Mouse (Mus musculus) lung, embryonic 15.5 days (tissue): ENCODE measurements around the gene Ttc30a1. TPM values are rescaled to one million over a fixed set of nuclear protein-coding genes. Genes with fewer than 3 reads are reported as not detected.
A peak's percentile ranks its signal among the peaks of the same experiment; 100 is the strongest.
"Not testable (repeated sequence)": the region's sequence is repeated elsewhere in the genome, so short reads cannot be mapped to it uniquely, and the experiment has no call there.

Source experiments
- ATAC-seq: fragments of 200-750 bp; cut with Nextera tagmentation; 2 replicates; pipeline ENCODE4 v1.8.0; 2017; ENCODE audit warnings: moderate number of reproducible peaks, borderline replicate concordance; ENCODE audit not compliant: low FRiP score, low TSS enrichment; ENCODE audit errors: extremely low read depth
- H3K27ac ChIP-seq: fragments of 300-500 bp; sonication (generic); 2 replicates; pipeline ENCODE4 v1.5.1; 2015; ENCODE audit warnings: moderate library complexity, mild to moderate bottlenecking, inconsistent platforms
- H3K27me3 ChIP-seq: fragments of 300-500 bp; sonication (generic); 2 replicates; pipeline ENCODE4 v1.6.1; 2015; ENCODE audit warnings: inconsistent platforms
- H3K36me3 ChIP-seq: fragments of 300-500 bp; sonication (generic); 2 replicates; pipeline ENCODE4 v1.6.1; 2015; ENCODE audit warnings: inconsistent platforms
- H3K4me1 ChIP-seq: fragments of 300-500 bp; sonication (generic); 2 replicates; pipeline ENCODE4 v1.6.1; 2015; ENCODE audit warnings: inconsistent platforms
- H3K4me2 ChIP-seq: fragments of 300-500 bp; sonication (generic); 2 replicates; pipeline ENCODE4 v1.6.1; 2015; ENCODE audit warnings: inconsistent platforms, mild to moderate bottlenecking, moderate library complexity
- H3K4me3 ChIP-seq: fragments of 300-500 bp; sonication (generic); 2 replicates; pipeline ENCODE4 v1.5.1; 2015; ENCODE audit warnings: mild to moderate bottlenecking, inconsistent platforms
- H3K9ac ChIP-seq: fragments of 300-500 bp; sonication (generic); 2 replicates; pipeline ENCODE4 v1.6.1; 2015; ENCODE audit warnings: inconsistent platforms
- H3K9me3 ChIP-seq: fragments of 300-500 bp; sonication (generic); 2 replicates; pipeline ENCODE4 v1.6.1; 2016; ENCODE audit warnings: inconsistent platforms
- WGBS: fragments of 180-500 bp; shearing (Covaris S2); methylation state at CpG from one replicate; pipeline ENCODE4 v1.1.7; 2015; 5-methylcytosine and 5-hydroxymethylcytosine counted together
- polyA plus RNA-seq: library from polyadenylated mRNA; unstranded; fragments of >200 nt; fragmentation: Nextera tagmentation; extraction: Ambion mirVana; gene quantifications from 2 replicates; pipeline ENCODE4 v1.2.1, GENCODE M21; 2015

Gene Ttc30a1
- polyA plus RNA-seq, 1 experiment from 2014 or later: 9.4 TPM

GRCm38 (mm10) chr2:75955709-75956108 is 26.1 kb downstream of the Ttc30a1 start:
- Histone ChIP-seq H3K4me3 (no peak overlapping the region), H3K4me1 (peaks cover 16% of the 10 kb centered on the region), H3K27ac (no peak overlapping the region), H3K9ac (no peak overlapping the region), H3K36me3 (no peaks in the 10 kb centered on the region), H3K27me3 (no peaks in the 10 kb centered on the region), H3K4me2 (no peak overlapping the region), H3K9me3 (no peaks in the 10 kb centered on the region)
- 37% methylated on average over 14 of the region's 14 CpGs for WGBS
- no peak for ATAC-seq

- H3K27ac ChIP-seq: no peak overlapping the region
- no peak overlapping the region for H3K4me2 ChIP-seq
- no peaks in the 10 kb centered on the region for H3K36me3 ChIP-seq
- H3K27me3 ChIP-seq: no peaks in the 10 kb centered on the region
- H3K4me3 ChIP-seq: no peak overlapping the region
- H3K9ac ChIP-seq: no peak overlapping the region
- ATAC-seq: no peak
- no peaks in the 10 kb centered on the region for H3K4me1 ChIP-seq
- 87% methylated on average over 5 of the region's 5 CpGs for WGBS
- H3K9me3 ChIP-seq: no peaks in the 10 kb centered on the region
Observed at GRCm38 (mm10) chr2:75953320-75953719, 28.4 kb downstream of the Ttc30a1 start.

GRCm38 (mm10) chr2:75950685-75951084 is 31.1 kb downstream of the Ttc30a1 start:
- no peak overlapping the region for H3K27ac ChIP-seq
- no peak for ATAC-seq
- H3K4me2 ChIP-seq: no peak overlapping the region
- WGBS: 75% methylated on average over 8 of the region's 8 CpGs
- no peak overlapping the region for H3K9ac ChIP-seq
- no peaks in the 10 kb centered on the region for H3K36me3 ChIP-seq
- no peaks in the 10 kb centered on the region for H3K4me1 ChIP-seq
- no peaks in the 10 kb centered on the region for H3K27me3 ChIP-seq
- H3K4me3 ChIP-seq: no peak overlapping the region
- H3K9me3 ChIP-seq: no peaks in the 10 kb centered on the region

GRCm38 (mm10) chr2:75938117-75939063 is 43.4 kb downstream of the Ttc30a1 start, which contains the start of gene Ttc30b:
Ttc30b (minus strand) TSS chr2:75938585.
- ATAC-seq: peak; percentile 89
- H3K27me3 ChIP-seq: no peaks in the 10 kb centered on the region
- H3K4me3 ChIP-seq: peak within 1 kb of the TSS; percentile 51
- H3K9ac ChIP-seq: peak within 1 kb of the TSS; percentile 28
- no peaks in the 10 kb centered on the region for H3K9me3 ChIP-seq
- H3K27ac ChIP-seq: peak within 1 kb of the TSS; percentile 66
- H3K4me1 ChIP-seq: 0 out of 2 replicates have a peak, but pooled peaks cover 5% of the 10 kb centered on the region
- no peaks in the 10 kb centered on the region for H3K36me3 ChIP-seq
- H3K4me2 ChIP-seq: peak within 1 kb of the TSS; percentile 58
- 2% methylated on average over 42 of the region's 42 CpGs for WGBS

GRCm38 (mm10) chr2:75937520-75938116 is 44.1 kb downstream of the Ttc30a1 start:
- 67% methylated on average over 16 of the region's 17 CpGs for WGBS
- H3K9ac ChIP-seq: peak overlapping the region; percentile 28; the same call in 1 of the 2 replicates
- ATAC-seq: not testable (repeated sequence)

GRCm38 (mm10) chr2:75936685-75937084 is 45.1 kb downstream of the Ttc30a1 start:
- 91% methylated on average over 2 of the region's 2 CpGs for WGBS
- H3K27ac ChIP-seq, H3K9ac ChIP-seq, ATAC-seq, H3K9me3 ChIP-seq, H3K27me3 ChIP-seq, H3K4me1 ChIP-seq, H3K4me2 ChIP-seq, H3K4me3 ChIP-seq, H3K36me3 ChIP-seq: not testable (repeated sequence)

More at GRCm38 (mm10) chr2:75937520-75938116, 44.1 kb downstream of the Ttc30a1 start:
- H3K9me3 ChIP-seq, H3K27me3 ChIP-seq, H3K4me1 ChIP-seq, H3K36me3 ChIP-seq, H3K27ac ChIP-seq: not testable (repeated sequence)
- peak overlapping the region; percentile 51 for H3K4me3 ChIP-seq
- peak overlapping the region; percentile 58 for H3K4me2 ChIP-seq

GRCm38 (mm10) chr2:75933541-75933940 is 48.2 kb downstream of the Ttc30a1 start:
- Histone ChIP-seq H3K4me2 (no peak overlapping the region), H3K9ac (no peak overlapping the region), H3K4me3 (no peak overlapping the region), H3K27me3 (no peaks in the 10 kb centered on the region), H3K36me3 (peaks cover 9% of the 10 kb centered on the region; the same call in 1 of the 2 replicates), H3K9me3 (no peaks in the 10 kb centered on the region), H3K4me1 (no peaks in the 10 kb centered on the region), H3K27ac (peak overlapping the region; percentile 42)
- 32% methylated on average over 7 of the region's 7 CpGs for WGBS
- no peak for ATAC-seq

GRCm38 (mm10) chr2:75930941-75931340 is 50.8 kb downstream of the Ttc30a1 start:
- Histone ChIP-seq H3K27me3 (no peaks in the 10 kb centered on the region), H3K27ac (no peak overlapping the region), H3K9ac (no peak overlapping the region), H3K9me3 (no peaks in the 10 kb centered on the region), H3K36me3 (peaks cover 18% of the 10 kb centered on the region), H3K4me3 (no peak overlapping the region), H3K4me1 (no peaks in the 10 kb centered on the region), H3K4me2 (no peak overlapping the region)
- no peak for ATAC-seq
- 81% methylated on average over 2 of the region's 2 CpGs for WGBS

GRCm38 (mm10) chr2:75929786-75930444 is 51.9 kb downstream of the Ttc30a1 start:
- Histone ChIP-seq H3K27ac (no peak overlapping the region), H3K9me3 (no peaks in the 10 kb centered on the region), H3K4me3 (no peak overlapping the region), H3K27me3 (no peaks in the 10 kb centered on the region), H3K36me3 (peaks cover 18% of the 10 kb centered on the region), H3K9ac (no peak overlapping the region), H3K4me1 (no peaks in the 10 kb centered on the region), H3K4me2 (no peak overlapping the region)
- ATAC-seq: no peak
- 90% methylated on average over 6 of the region's 6 CpGs for WGBS

GRCm38 (mm10) chr2:75929141-75929540 is 52.6 kb downstream of the Ttc30a1 start:
- Histone ChIP-seq H3K27me3 (no peaks in the 10 kb centered on the region), H3K9ac (no peak overlapping the region), H3K4me2 (no peak overlapping the region), H3K4me3 (no peak overlapping the region), H3K36me3 (peaks cover 18% of the 10 kb centered on the region), H3K4me1 (no peaks in the 10 kb centered on the region), H3K9me3 (no peaks in the 10 kb centered on the region), H3K27ac (no peak overlapping the region)
- WGBS: 89% methylated on average over 2 of the region's 2 CpGs
- no peak for ATAC-seq
